Mouse (Mus musculus): ENCODE measurements around the gene Knl1.

- TF ChIP-seq CTCF (conservative IDR thresholded peaks at IDR 0.05; ENCODE audit: low read length) (no peak), POU5F1 (IDR thresholded peaks at IDR 0.05; ENCODE audit: borderline replicate concordance, low read length) (no peak), NANOG (IDR thresholded peaks at IDR 0.05; ENCODE audit: borderline replicate concordance, low read length) (no peak)
Observed at GRCm38 (mm10) chr2:118999025-118999639, 47.8 kb upstream of the Knl1 start.

All from E14TG2a.4 (cell line).